Mouse (Mus musculus) midbrain, embryonic 16.5 days (tissue): ENCODE measurements at regions not wholly inside any gene's neighbourhood (a gene's known extent, or its start where the extent isn't known, plus 50 kb on each side); places are given as distances from the start of the nearest gene placed in this dataset.
A peak's percentile ranks its signal among the peaks of the same experiment; 100 is the strongest.

ENCODE experiments used
- ATAC-seq: fragments of 200-750 bp; cut with Nextera tagmentation; 2 replicates; pipeline ENCODE4 v1.8.0; 2017; ENCODE audit warnings: moderate TSS enrichment
- H3K27ac ChIP-seq: fragments of 300-500 bp; sonication (generic); 2 replicates; pipeline ENCODE4 v1.5.1; 2014; ENCODE audit warnings: mild to moderate bottlenecking, low read length, mixed read lengths
- H3K27me3 ChIP-seq: fragments of 300-500 bp; sonication (generic); 2 replicates; pipeline ENCODE4 v1.6.1; 2014; ENCODE audit warnings: low read depth, low read length, mixed read lengths; ENCODE audit not compliant: control insufficient read depth, insufficient read depth
- H3K36me3 ChIP-seq: fragments of 300-500 bp; sonication (generic); 2 replicates; pipeline ENCODE4 v1.6.1; 2014; ENCODE audit warnings: mild to moderate bottlenecking, low read length, moderate library complexity, mixed read lengths; ENCODE audit not compliant: control insufficient read depth, insufficient read depth
- H3K4me1 ChIP-seq: fragments of 300-500 bp; sonication (generic); 2 replicates; pipeline ENCODE4 v1.6.1; 2014; ENCODE audit warnings: mild to moderate bottlenecking, low read length, mixed read lengths; ENCODE audit not compliant: control insufficient read depth, insufficient read depth
- H3K4me2 ChIP-seq: fragments of 300-500 bp; sonication (generic); 2 replicates; pipeline ENCODE4 v1.6.1; 2014; ENCODE audit warnings: mild to moderate bottlenecking, low read length, mixed read lengths
- H3K4me3 ChIP-seq: fragments of 300-500 bp; sonication (generic); 2 replicates; pipeline ENCODE4 v1.5.1; 2014; ENCODE audit warnings: low read depth, mild to moderate bottlenecking, low read length, moderate library complexity, mixed read lengths
- H3K9ac ChIP-seq: fragments of 300-500 bp; sonication (generic); 2 replicates; pipeline ENCODE4 v1.6.1; 2014; ENCODE audit warnings: low read depth, low read length, mixed read lengths
- H3K9me3 ChIP-seq: fragments of 300-500 bp; sonication (generic); replicated peaks from 2 replicates; pipeline ENCODE4 v1.6.1; 2014; ENCODE audit warnings: mild to moderate bottlenecking, low read length, mixed read lengths; ENCODE audit not compliant: control insufficient read depth, poor library complexity, severe bottlenecking
- WGBS: fragments of 180-500 bp; shearing (Covaris S2); extraction: QIAGEN DNeasy Blood & Tissue Kit; methylation state at CpG from one replicate; pipeline ENCODE4 v1.1.7; 2014; 5-methylcytosine and 5-hydroxymethylcytosine counted together

DNA sequence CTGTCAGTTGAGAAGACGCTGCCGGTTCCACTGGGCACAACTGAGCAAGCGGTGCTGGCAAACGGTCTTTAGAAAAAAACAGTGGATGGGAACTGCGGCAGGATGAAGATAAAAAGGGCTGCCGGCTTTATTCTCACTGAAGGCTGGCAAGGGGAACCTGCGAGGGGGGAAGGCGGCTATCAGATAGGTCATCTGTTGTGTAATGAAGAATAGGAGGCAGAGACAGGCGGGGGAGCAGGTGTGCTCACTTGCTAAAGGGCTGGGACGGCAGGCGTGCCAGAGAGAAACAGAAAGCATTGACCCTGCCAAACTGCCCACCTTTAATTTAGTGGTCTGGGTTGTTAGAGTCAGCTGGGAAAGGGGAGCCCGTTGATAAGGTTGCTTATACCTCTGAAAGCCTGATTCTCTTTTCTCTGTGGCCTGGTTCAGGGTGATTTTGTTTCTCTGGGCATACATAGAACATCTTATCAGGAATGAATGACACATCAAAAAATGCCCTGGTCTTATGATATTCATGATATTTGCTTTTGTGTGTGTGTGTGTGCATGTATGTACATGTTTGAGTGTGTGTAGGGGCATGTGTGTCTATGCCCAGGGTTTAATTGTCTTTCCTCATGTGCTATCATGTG lies 93.7 kb upstream of the Mki67 start:
- H3K27ac ChIP-seq, result no peak overlapping the region
- ATAC-seq, result no peak
- H3K4me1 ChIP-seq, result peaks cover 7% of the 10 kb centered on the region
- no peaks in the 10 kb centered on the region for H3K36me3 ChIP-seq
- WGBS, result 42% methylated on average over 12 of the region's 12 CpGs
- no peak overlapping the region for H3K4me3 ChIP-seq
- peak overlapping the region; percentile 9; the same call in 1 of the 2 replicates for H3K4me2 ChIP-seq
- H3K9ac ChIP-seq, result no peak overlapping the region
- H3K9me3 ChIP-seq, result no peaks in the 10 kb centered on the region
- no peaks in the 10 kb centered on the region for H3K27me3 ChIP-seq

GRCm38 (mm10) chr7:135810971-135811370 lies 94.8 kb upstream of the Mki67 start:
- Histone ChIP-seq H3K4me2 (no peak overlapping the region), H3K9me3 (no peaks in the 10 kb centered on the region), H3K27ac (no peak overlapping the region), H3K9ac (no peak overlapping the region), H3K27me3 (no peaks in the 10 kb centered on the region), H3K4me1 (peaks cover 5% of the 10 kb centered on the region), H3K4me3 (no peak overlapping the region), H3K36me3 (no peaks in the 10 kb centered on the region)
- 62% methylated on average over 9 of the region's 9 CpGs for WGBS
- no peak for ATAC-seq

- Histone ChIP-seq H3K36me3 (no peaks in the 10 kb centered on the region), H3K27me3 (no peaks in the 10 kb centered on the region), H3K9me3 (no peaks in the 10 kb centered on the region), H3K27ac (no peak overlapping the region), H3K4me2 (no peak overlapping the region), H3K4me3 (no peak overlapping the region), H3K4me1 (peaks cover 5% of the 10 kb centered on the region), H3K9ac (no peak overlapping the region)
- no peak for ATAC-seq
- WGBS, result 93% methylated on average over 3 of the region's 3 CpGs
Observed at GRCm38 (mm10) chr7:135813616-135814015, 97.5 kb upstream of the Mki67 start.

- Histone ChIP-seq H3K36me3 (no peaks in the 10 kb centered on the region), H3K4me2 (no peak overlapping the region), H3K27ac (no peak overlapping the region), H3K9ac (no peak overlapping the region), H3K4me1 (no peaks in the 10 kb centered on the region), H3K4me3 (no peak overlapping the region), H3K9me3 (no peaks in the 10 kb centered on the region), H3K27me3 (no peaks in the 10 kb centered on the region)
- ATAC-seq, result no peak
- 86% methylated on average over 3 of the region's 3 CpGs for WGBS
Observed at GRCm38 (mm10) chr7:135816191-135816590, 100.0 kb upstream of the Mki67 start.

DNA sequence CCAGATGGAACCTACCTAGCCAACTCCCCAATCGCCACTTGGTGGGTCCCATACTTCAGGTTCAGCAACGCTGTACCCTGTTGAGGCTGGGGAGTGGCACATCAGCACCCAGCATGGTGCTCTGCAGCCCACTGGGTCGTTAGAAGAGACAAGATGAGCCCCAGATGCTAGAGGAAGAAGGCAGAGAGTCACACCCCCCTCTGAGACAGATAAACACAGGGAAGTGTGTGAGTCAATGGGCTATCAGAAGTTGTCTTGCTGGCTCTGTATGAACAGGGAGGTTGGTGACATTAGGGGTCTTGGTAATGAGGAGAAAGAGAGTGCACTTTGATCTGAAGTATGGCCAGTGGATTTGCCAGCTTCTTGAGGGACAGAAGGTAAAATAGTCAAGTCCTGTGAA lies 101.7 kb upstream of the Mki67 start:
- H3K9ac ChIP-seq, result no peak overlapping the region
- H3K4me3 ChIP-seq, result no peak overlapping the region
- no peaks in the 10 kb centered on the region for H3K27me3 ChIP-seq
- no peak for ATAC-seq
- no peak overlapping the region for H3K4me2 ChIP-seq
- H3K9me3 ChIP-seq, result no peaks in the 10 kb centered on the region
- no peak overlapping the region for H3K27ac ChIP-seq
- H3K4me1 ChIP-seq, result no peaks in the 10 kb centered on the region
- H3K36me3 ChIP-seq, result no peaks in the 10 kb centered on the region
- 60% methylated on average over 3 of the region's 3 CpGs for WGBS

DNA sequence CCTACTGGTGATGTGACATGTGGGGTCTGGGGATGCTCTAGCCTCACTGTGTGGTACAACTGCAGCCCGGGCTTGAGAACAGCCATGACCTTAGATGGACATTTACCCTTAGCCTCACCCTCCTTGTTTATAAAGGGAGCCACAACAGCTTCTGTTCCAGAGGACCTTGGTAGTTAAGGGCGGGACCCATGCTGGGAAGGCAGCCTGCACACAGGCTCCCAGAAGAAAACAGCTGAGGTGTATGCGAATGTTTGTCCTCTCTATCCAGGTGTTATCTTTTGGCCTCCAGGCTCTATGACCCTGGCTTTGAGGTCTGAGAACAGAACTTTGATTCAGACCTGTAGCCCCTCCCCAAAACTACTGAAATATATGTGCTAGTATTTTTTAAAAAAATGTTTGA lies 102.1 kb upstream of the Mki67 start:
- Histone ChIP-seq H3K36me3 (no peaks in the 10 kb centered on the region), H3K27ac (no peak overlapping the region), H3K4me1 (no peaks in the 10 kb centered on the region), H3K4me3 (no peak overlapping the region), H3K9me3 (no peaks in the 10 kb centered on the region), H3K4me2 (no peak overlapping the region), H3K9ac (no peak overlapping the region), H3K27me3 (no peaks in the 10 kb centered on the region)
- 87% methylated on average over 3 of the region's 3 CpGs for WGBS
- no peak for ATAC-seq

DNA sequence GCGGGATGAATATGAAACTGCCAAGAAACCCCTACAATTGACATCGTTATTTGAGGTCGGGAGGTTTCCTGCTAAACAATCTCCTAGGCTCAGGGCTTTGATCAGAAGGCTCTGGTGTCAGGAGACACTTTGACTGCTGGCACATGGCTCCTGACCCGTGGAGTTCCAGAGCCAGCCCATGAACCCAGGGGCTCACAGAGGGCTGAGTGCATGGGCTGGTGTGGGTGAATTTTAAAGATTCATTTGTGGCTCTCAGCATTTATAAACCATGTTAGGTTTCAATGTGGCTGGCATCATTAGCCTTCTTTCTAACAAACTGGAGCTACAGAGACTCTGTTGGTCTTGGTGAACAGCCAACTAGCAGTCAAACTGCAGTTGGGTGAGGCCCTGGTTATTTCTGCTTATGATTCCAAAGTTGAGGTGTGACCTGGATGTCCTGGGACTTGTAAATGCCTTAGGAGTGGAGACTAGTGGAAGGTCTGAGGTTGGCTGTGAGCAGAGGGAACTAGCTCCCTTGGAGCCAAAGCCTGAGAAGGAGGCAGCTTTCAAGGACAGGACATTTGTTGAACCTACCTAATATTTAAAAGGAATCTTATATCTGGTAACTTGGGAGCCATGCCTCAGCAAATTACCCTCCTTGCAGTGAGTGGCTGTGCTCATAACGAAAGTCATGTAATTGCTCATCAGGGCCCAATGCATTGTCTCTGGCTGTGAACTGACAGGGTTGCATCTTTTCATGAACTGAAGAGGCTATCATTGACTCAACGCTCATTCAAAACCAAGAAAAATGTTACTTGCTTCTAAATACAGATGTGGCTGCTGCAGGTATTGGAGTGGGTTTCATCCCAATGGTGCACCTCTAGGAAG lies 108.0 kb upstream of the Mki67 start:
- H3K27ac ChIP-seq, result no peak overlapping the region
- H3K27me3 ChIP-seq, result no peaks in the 10 kb centered on the region
- H3K9me3 ChIP-seq, result no peaks in the 10 kb centered on the region
- H3K4me1 ChIP-seq, result no peaks in the 10 kb centered on the region
- H3K4me3 ChIP-seq, result no peak overlapping the region
- 80% methylated on average over 6 of the region's 6 CpGs for WGBS
- H3K9ac ChIP-seq, result no peak overlapping the region
- no peak overlapping the region for H3K4me2 ChIP-seq
- H3K36me3 ChIP-seq, result no peaks in the 10 kb centered on the region
- ATAC-seq, result no peak

GRCm38 (mm10) chr7:135829246-135829645 lies 113.1 kb upstream of the Mki67 start:
- 61% methylated on average over 2 of the region's 2 CpGs for WGBS

DNA sequence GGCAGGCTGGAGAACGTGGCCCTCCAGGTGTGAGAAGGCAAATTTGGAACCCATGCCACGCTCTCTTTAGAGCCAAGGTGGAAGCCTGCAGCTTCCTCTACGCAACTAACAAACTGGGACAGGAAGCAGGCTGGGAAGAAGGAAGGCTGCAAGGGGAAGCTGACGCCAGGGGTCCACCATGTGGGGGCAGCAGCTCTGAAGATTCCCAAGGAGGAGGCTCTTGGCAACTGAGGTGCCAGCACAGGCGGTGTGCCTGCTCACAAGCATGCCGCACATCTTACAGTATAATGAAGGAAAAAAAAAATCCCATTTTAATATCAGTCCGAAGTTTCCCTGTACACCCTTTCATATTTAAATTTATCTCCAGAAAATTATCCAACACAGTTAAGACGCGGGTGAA lies 117.3 kb upstream of the Mki67 start:
- 0 out of 2 replicates have a peak overlapping the region, but pooled peaks have one; percentile 8 for H3K4me2 ChIP-seq
- peak overlapping the region; percentile 34; the same call in 1 of the 2 replicates for H3K27ac ChIP-seq
- ATAC-seq, result no peak
- H3K9ac ChIP-seq, result no peak overlapping the region
- WGBS, result 36% methylated on average over 9 of the region's 9 CpGs
- H3K9me3 ChIP-seq, result no peaks in the 10 kb centered on the region
- 0 out of 2 replicates have a peak, but pooled peaks cover 2% of the 10 kb centered on the region for H3K27me3 ChIP-seq
- H3K4me1 ChIP-seq, result peaks cover 13% of the 10 kb centered on the region; the same call in 1 of the 2 replicates
- H3K36me3 ChIP-seq, result no peaks in the 10 kb centered on the region
- no peak overlapping the region for H3K4me3 ChIP-seq

More at GRCm38 (mm10) chr7:135829246-135829645, 113.1 kb upstream of the Mki67 start:
- Histone ChIP-seq H3K4me2 (no peak overlapping the region), H3K27me3 (no peaks in the 10 kb centered on the region), H3K9ac (no peak overlapping the region), H3K4me3 (no peak overlapping the region), H3K9me3 (no peaks in the 10 kb centered on the region), H3K36me3 (no peaks in the 10 kb centered on the region), H3K27ac (no peak overlapping the region), H3K4me1 (peaks cover 13% of the 10 kb centered on the region; the same call in 1 of the 2 replicates)
- ATAC-seq, result no peak
